12 mouse cellular contexts compared by ENCODE assay signal in genomic region chr12:4859241-4859914, GRCm38 (mm10). TPM values are rescaled to one million over a fixed set of nuclear protein-coding genes. Genes with fewer than 3 reads are reported as not detected.
A peak's percentile ranks its signal among the peaks of the same experiment; 100 is the strongest.
DNase-seq lines count a peak whose midpoint lies in the region; ATAC-seq lines count a peak whose summit lies in the region.
"Had no signal": no experiment of that assay in that cellular context is flagged by ENCODE, and none has a peak within 500 bp of the region (broad histone marks: within the 10 kb centered on the region; RNA-seq: fewer than 3 reads in every experiment).

No protein-coding gene starts in this region.

- WGBS in heart, embryonic 13.5 days, result 28% methylated on average over 11 of the region's 11 CpGs

- H3K4me3 ChIP-seq in heart, embryonic 13.5 days, result no peak overlapping the region
- H3K4me3 ChIP-seq: forebrain, embryonic 13.5 days; liver, embryonic 15.5 days had no signal

- H3K27me3 ChIP-seq in heart, embryonic 13.5 days (replicated peaks), result no peaks in the 10 kb centered on the region
- H3K27me3 ChIP-seq: forebrain, embryonic 13.5 days; liver, embryonic 15.5 days had no signal

- ATAC-seq in heart, embryonic 13.5 days (ENCODE audit: extremely low read depth, insufficient number of reproducible peaks, low FRiP score, low TSS enrichment), result no peak
- peak; percentile 74 for ATAC-seq in granulocyte monocyte progenitor cell, adult 5-6 weeks (replicated peaks; ENCODE audit: poor library complexity, severe bottlenecking)
- ATAC-seq: forebrain, embryonic 13.5 days had no signal

- H3K4me1 ChIP-seq in heart, embryonic 13.5 days, result peaks cover 37% of the 10 kb centered on the region

- peaks cover 35% of the 10 kb centered on the region for H3K36me3 ChIP-seq in heart, embryonic 13.5 days

- H3K9me3 ChIP-seq in heart, embryonic 13.5 days, result no peaks in the 10 kb centered on the region
- H3K9me3 ChIP-seq: liver, embryonic 15.5 days had no signal

- peak overlapping the region; percentile 37; the same call in 1 of the 2 replicates for H3K9ac ChIP-seq in heart, embryonic 13.5 days
- H3K9ac ChIP-seq: forebrain, embryonic 13.5 days; liver, embryonic 15.5 days had no signal

- DNase-seq in heart, postnatal 4 days, result no peak
- peak; percentile 51 for DNase-seq in MN1 (ENCODE audit: low spot score)
- DNase-seq in mesoderm, embryonic 11.5 days (ENCODE audit: low read depth, low spot score), result peak; percentile 41
- no peak for DNase-seq in thymus, postnatal 36 days
- DNase-seq in thymus, postnatal 14 days, result no peak
- DNase-seq in thymus, postnatal 4 days, result no peak
- DNase-seq: cerebellum, adult 9-11 months; right cerebral cortex, postnatal 14 days had no signal

- H3K4me2 ChIP-seq in heart, embryonic 13.5 days, result peak overlapping the region; percentile 22; the same call in 1 of the 2 replicates
- H3K4me2 ChIP-seq: forebrain, embryonic 13.5 days; liver, embryonic 15.5 days had no signal

- H3K27ac ChIP-seq in heart, embryonic 13.5 days (replicated peaks), result peak overlapping the region; percentile 59
- H3K27ac ChIP-seq: forebrain, embryonic 13.5 days; liver, embryonic 15.5 days had no signal

RNA-seq across cellular contexts. Expression of gene Mfsd2b, which starts 14.8 kb away (rescaled TPM):
- polyA plus RNA-seq in heart, embryonic 13.5 days (2015; fragmentation: Nextera tagmentation; extraction: Ambion mirVana), result 3.3 and 4.4 TPM in 2 replicates
- total RNA-seq in heart, postnatal 4 days (2021), result 1 to 10 TPM; 1.3 to 1.6 TPM
- total RNA-seq in granulocyte monocyte progenitor cell, adult 5-6 weeks (2014; fragmentation: Nextera tagmentation), result 5.8 and 7.5 TPM in 2 replicates
- 1.2 and 2.2 TPM in 2 replicates for total RNA-seq in granulocyte monocyte progenitor cell, adult 5-6 weeks (2017)

RNA-seq across cellular contexts. Expression of gene Wdcp, which starts 16.3 kb away (rescaled TPM):
- polyA plus RNA-seq in heart, embryonic 13.5 days (2015; fragmentation: Nextera tagmentation; extraction: Ambion mirVana), result 14.7 and 17.0 TPM in 2 replicates
- total RNA-seq in heart, postnatal 4 days (2021), result 10 to 100 TPM in 1 of 2 experiments, 1 to 10 TPM in 1; 9.3 to 11.4 TPM
- total RNA-seq in granulocyte monocyte progenitor cell, adult 5-6 weeks (2014; fragmentation: Nextera tagmentation), result 19.7 and 22.7 TPM in 2 replicates
- 4.6 and 9.0 TPM in 2 replicates for total RNA-seq in granulocyte monocyte progenitor cell, adult 5-6 weeks (2017)

RNA-seq across cellular contexts. Expression of gene Fkbp1b, which starts 18.0 kb away (rescaled TPM):
- polyA plus RNA-seq in heart, embryonic 13.5 days (2015; fragmentation: Nextera tagmentation; extraction: Ambion mirVana), result 8.8 and 9.2 TPM in 2 replicates
- total RNA-seq in heart, postnatal 4 days (2021), result 1 to 10 TPM; 4.0 to 8.8 TPM
- 13.7 and 28.2 TPM in 2 replicates for total RNA-seq in granulocyte monocyte progenitor cell, adult 5-6 weeks (2014; fragmentation: Nextera tagmentation)
- total RNA-seq in granulocyte monocyte progenitor cell, adult 5-6 weeks (2017), result 18.2 and 35.0 TPM in 2 replicates

RNA-seq across cellular contexts. Expression of gene Sf3b6, which starts 42.0 kb away (rescaled TPM):
- polyA plus RNA-seq in heart, embryonic 13.5 days (2015; fragmentation: Nextera tagmentation; extraction: Ambion mirVana), result 96.1 and 117 TPM in 2 replicates
- 10 to 100 TPM; 69.2 to 70.5 TPM for total RNA-seq in heart, postnatal 4 days (2021)
- 202 and 249 TPM in 2 replicates for total RNA-seq in granulocyte monocyte progenitor cell, adult 5-6 weeks (2014; fragmentation: Nextera tagmentation)
- total RNA-seq in granulocyte monocyte progenitor cell, adult 5-6 weeks (2017), result 134 and 198 TPM in 2 replicates

RNA-seq across cellular contexts. Expression of gene Ubxn2a, which starts 48.1 kb away (rescaled TPM):
- polyA plus RNA-seq in heart, embryonic 13.5 days (2015; fragmentation: Nextera tagmentation; extraction: Ambion mirVana), result 25.8 and 30.2 TPM in 2 replicates
- 10 to 100 TPM; 44.9 to 49.0 TPM for total RNA-seq in heart, postnatal 4 days (2021)
- total RNA-seq in granulocyte monocyte progenitor cell, adult 5-6 weeks (2014; fragmentation: Nextera tagmentation), result 20.4 and 31.6 TPM in 2 replicates
- total RNA-seq in granulocyte monocyte progenitor cell, adult 5-6 weeks (2017), result 25.5 and 40.2 TPM in 2 replicates

Comparison
In these comparisons a context has a peak if more than half of its experiments do, and no peak if none do; other contexts are left out.
1. DNase-seq: peak in MN1 (single experiment) and mesoderm, embryonic 11.5 days (single experiment); none in heart, postnatal 4 days (single experiment), thymus, postnatal 36 days (0 of 2), thymus, postnatal 14 days (single experiment) and thymus, postnatal 4 days (single experiment).